Mouse (Mus musculus): ENCODE data around the gene N4bp1. TPM values are rescaled to one million over a fixed set of nuclear protein-coding genes. Genes with fewer than 3 reads are reported as not detected.

N4bp1 gene
- polyA plus RNA-seq, 1 experiment from 2014 or later: 12.7 TPM

- no peak overlapping the region for H3K9ac ChIP-seq
- no peak overlapping the region for H3K27ac ChIP-seq
- H3K4me3 ChIP-seq (replicated peaks): no peak overlapping the region
- no peak for ATAC-seq (ENCODE audit: low FRiP score)
- no peak overlapping the region for H3K4me2 ChIP-seq
- WGBS: 91% methylated on average over 6 of the region's 6 CpGs
- H3K27me3 ChIP-seq: no peaks in the 10 kb centered on the region
- no peaks in the 10 kb centered on the region for H3K9me3 ChIP-seq
- peaks cover 36% of the 10 kb centered on the region for H3K36me3 ChIP-seq (replicated peaks)
- peaks cover 6% of the 10 kb centered on the region for H3K4me1 ChIP-seq
Observed at GRCm38 (mm10) chr8:86848401-86848800, 36.7 kb downstream of the N4bp1 start.

- H3K4me1 ChIP-seq: peaks cover 3% of the 10 kb centered on the region
Observed at GRCm38 (mm10) chr8:86847091-86847490, 38.0 kb downstream of the N4bp1 start.

GRCm38 (mm10) chr8:86845875-86846274 lies 39.2 kb downstream of the N4bp1 start:
- H3K9ac ChIP-seq: no peak overlapping the region
- no peaks in the 10 kb centered on the region for H3K4me1 ChIP-seq
- no peaks in the 10 kb centered on the region for H3K9me3 ChIP-seq
- no peak overlapping the region for H3K27ac ChIP-seq
- 95% methylated on average over 5 of the region's 5 CpGs for WGBS
- H3K4me2 ChIP-seq: no peak overlapping the region
- no peak overlapping the region for H3K4me3 ChIP-seq (replicated peaks)
- no peak for ATAC-seq (ENCODE audit: low FRiP score)
- H3K36me3 ChIP-seq (replicated peaks): peaks cover 61% of the 10 kb centered on the region
- H3K27me3 ChIP-seq: no peaks in the 10 kb centered on the region

More at GRCm38 (mm10) chr8:86847091-86847490, 38.0 kb downstream of the N4bp1 start:
- no peak overlapping the region for H3K4me2 ChIP-seq
- 88% methylated on average over 3 of the region's 3 CpGs for WGBS
- no peak for ATAC-seq (ENCODE audit: low FRiP score)
- no peak overlapping the region for H3K27ac ChIP-seq
- no peak overlapping the region for H3K9ac ChIP-seq
- peaks cover 49% of the 10 kb centered on the region for H3K36me3 ChIP-seq (replicated peaks)
- H3K4me3 ChIP-seq (replicated peaks): no peak overlapping the region
- H3K27me3 ChIP-seq: no peaks in the 10 kb centered on the region
- H3K9me3 ChIP-seq: no peaks in the 10 kb centered on the region

- no peaks in the 10 kb centered on the region for H3K9me3 ChIP-seq
- no peak overlapping the region for H3K27ac ChIP-seq
- H3K36me3 ChIP-seq (replicated peaks): peaks cover 71% of the 10 kb centered on the region
- H3K4me3 ChIP-seq (replicated peaks): no peak overlapping the region
- ATAC-seq (ENCODE audit: low FRiP score): no peak
- H3K9ac ChIP-seq: no peak overlapping the region
- H3K4me2 ChIP-seq: no peak overlapping the region
- H3K4me1 ChIP-seq: no peaks in the 10 kb centered on the region
- H3K27me3 ChIP-seq: no peaks in the 10 kb centered on the region
- WGBS: 93% methylated on average over 6 of the region's 6 CpGs
Observed at GRCm38 (mm10) chr8:86844856-86845255, 40.2 kb downstream of the N4bp1 start.

GRCm38 (mm10) chr8:86843896-86844295 lies 41.2 kb downstream of the N4bp1 start:
- no peaks in the 10 kb centered on the region for H3K9me3 ChIP-seq
- ATAC-seq (ENCODE audit: low FRiP score): no peak
- H3K4me1 ChIP-seq: no peaks in the 10 kb centered on the region
- no peaks in the 10 kb centered on the region for H3K27me3 ChIP-seq
- no peak overlapping the region for H3K27ac ChIP-seq
- H3K9ac ChIP-seq: no peak overlapping the region
- 64% methylated on average over 8 of the region's 8 CpGs for WGBS
- peaks cover 79% of the 10 kb centered on the region for H3K36me3 ChIP-seq (replicated peaks)
- H3K4me2 ChIP-seq: no peak overlapping the region
- no peak overlapping the region for H3K4me3 ChIP-seq (replicated peaks)

- ATAC-seq (ENCODE audit: low FRiP score): no peak
- WGBS: 86% methylated on average over 8 of the region's 8 CpGs
- no peaks in the 10 kb centered on the region for H3K4me1 ChIP-seq
- peaks cover 62% of the 10 kb centered on the region for H3K36me3 ChIP-seq (replicated peaks)
- no peaks in the 10 kb centered on the region for H3K27me3 ChIP-seq
- no peak overlapping the region for H3K4me2 ChIP-seq
- H3K27ac ChIP-seq: no peak overlapping the region
- H3K9ac ChIP-seq: no peak overlapping the region
- no peaks in the 10 kb centered on the region for H3K9me3 ChIP-seq
- no peak overlapping the region for H3K4me3 ChIP-seq (replicated peaks)
Observed at GRCm38 (mm10) chr8:86841556-86842309, 43.3 kb downstream of the N4bp1 start.

- WGBS: 95% methylated on average over 12 of the region's 12 CpGs
- no peak overlapping the region for H3K9ac ChIP-seq
- H3K4me3 ChIP-seq (replicated peaks): no peak overlapping the region
- H3K36me3 ChIP-seq (replicated peaks): peaks cover 59% of the 10 kb centered on the region
- no peaks in the 10 kb centered on the region for H3K4me1 ChIP-seq
- H3K27me3 ChIP-seq: no peaks in the 10 kb centered on the region
- no peak overlapping the region for H3K4me2 ChIP-seq
- no peaks in the 10 kb centered on the region for H3K9me3 ChIP-seq
- no peak for ATAC-seq (ENCODE audit: low FRiP score)
- H3K27ac ChIP-seq: no peak overlapping the region
Observed at GRCm38 (mm10) chr8:86840120-86840693, 44.9 kb downstream of the N4bp1 start.

- Histone ChIP-seq H3K4me3 (replicated peaks) (no peak overlapping the region), H3K27ac (no peak overlapping the region), H3K9me3 (no peaks in the 10 kb centered on the region), H3K36me3 (replicated peaks) (peaks cover 49% of the 10 kb centered on the region), H3K9ac (no peak overlapping the region), H3K4me1 (no peaks in the 10 kb centered on the region), H3K27me3 (no peaks in the 10 kb centered on the region), H3K4me2 (no peak overlapping the region)
- no peak for ATAC-seq (ENCODE audit: low FRiP score)
- 94% methylated on average over 6 of the region's 6 CpGs for WGBS
Observed at GRCm38 (mm10) chr8:86838707-86839438, 46.2 kb downstream of the N4bp1 start.

- Histone ChIP-seq H3K9ac (no peak overlapping the region), H3K9me3 (no peaks in the 10 kb centered on the region), H3K27ac (no peak overlapping the region), H3K4me3 (replicated peaks) (no peak overlapping the region), H3K4me2 (no peak overlapping the region), H3K4me1 (no peaks in the 10 kb centered on the region), H3K36me3 (replicated peaks) (peaks cover 33% of the 10 kb centered on the region), H3K27me3 (no peaks in the 10 kb centered on the region)
- no peak for ATAC-seq (ENCODE audit: low FRiP score)
- WGBS: 90% methylated on average over 2 of the region's 2 CpGs
Observed at GRCm38 (mm10) chr8:86837234-86837633, 47.8 kb downstream of the N4bp1 start.

- no peaks in the 10 kb centered on the region for H3K27me3 ChIP-seq
- H3K27ac ChIP-seq: no peak overlapping the region
- no peak for ATAC-seq (ENCODE audit: low FRiP score)
- H3K4me1 ChIP-seq: no peaks in the 10 kb centered on the region
- no peaks in the 10 kb centered on the region for H3K9me3 ChIP-seq
- H3K4me3 ChIP-seq (replicated peaks): no peak overlapping the region
- H3K36me3 ChIP-seq (replicated peaks): peaks cover 19% of the 10 kb centered on the region
- H3K9ac ChIP-seq: no peak overlapping the region
- H3K4me2 ChIP-seq: no peak overlapping the region
Observed at GRCm38 (mm10) chr8:86835881-86836280, 49.2 kb downstream of the N4bp1 start.

- Histone ChIP-seq H3K27ac (no peak overlapping the region), H3K27me3 (no peaks in the 10 kb centered on the region), H3K4me1 (no peaks in the 10 kb centered on the region), H3K9me3 (no peaks in the 10 kb centered on the region), H3K4me3 (replicated peaks) (no peak overlapping the region), H3K9ac (no peak overlapping the region), H3K36me3 (replicated peaks) (peaks cover 7% of the 10 kb centered on the region; the same call in 1 of the 2 replicates), H3K4me2 (no peak overlapping the region)
- 86% methylated on average over 8 of the region's 8 CpGs for WGBS
- no peak for ATAC-seq (ENCODE audit: low FRiP score)
Observed at GRCm38 (mm10) chr8:86834496-86835260, 50.4 kb downstream of the N4bp1 start.

- Histone ChIP-seq H3K4me1 (no peaks in the 10 kb centered on the region), H3K9ac (no peak overlapping the region), H3K27me3 (no peaks in the 10 kb centered on the region), H3K9me3 (no peaks in the 10 kb centered on the region), H3K36me3 (replicated peaks) (peaks cover 2% of the 10 kb centered on the region; the same call in 1 of the 2 replicates), H3K27ac (no peak overlapping the region), H3K4me2 (no peak overlapping the region), H3K4me3 (replicated peaks) (no peak overlapping the region)
- no peak for ATAC-seq (ENCODE audit: low FRiP score)
- 96% methylated on average over 1 of the region's 1 CpGs for WGBS
Observed at GRCm38 (mm10) chr8:86833937-86834336, 51.1 kb downstream of the N4bp1 start.

Data from forebrain, embryonic 12.5 days (tissue).